Mouse (Mus musculus): ENCODE measurements around the gene Sptan1.

DNA sequence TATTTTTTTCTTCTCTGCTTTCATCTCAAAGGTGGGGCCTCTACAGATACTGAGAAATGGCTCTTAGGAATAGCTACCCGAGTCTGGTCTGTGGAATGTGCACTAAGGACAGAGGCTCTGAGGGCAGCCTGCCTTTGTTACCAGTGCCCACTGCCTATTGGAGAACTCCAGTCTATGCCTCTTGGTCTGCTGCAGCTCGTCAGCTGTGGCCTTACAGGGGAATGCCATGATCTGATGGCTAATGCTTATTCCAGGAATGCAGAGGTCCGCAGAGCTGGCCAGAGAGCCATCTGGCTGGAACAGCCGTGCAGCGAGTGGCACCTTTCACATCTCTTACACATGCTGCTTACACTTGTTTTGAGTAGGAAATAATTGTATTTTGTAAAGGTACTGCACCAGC is 2.4 kb downstream of the Sptan1 start:
- no peak for TF ChIP-seq POLR2A (IDR thresholded peaks at IDR 0.05; ENCODE audit: borderline replicate concordance, insufficient read depth, low read length)
- TF ChIP-seq CTCF (IDR thresholded peaks at IDR 0.05; ENCODE audit: borderline replicate concordance, insufficient read depth, low read depth, low read length): no peak
